Mouse (Mus musculus): ENCODE data around the gene Fcrls.

Gene Fcrls

GRCm38 (mm10) chr3:87263436-87263835 is at the start of gene Fcrls:
TSS of gene Fcrls (minus strand) at chr3:87263738.
- no peak for DNase-seq

- no peak for DNase-seq
Measured at GRCm38 (mm10) chr3:87309922-87310321, 46.4 kb upstream of the Fcrls start.

GRCm38 (mm10) chr3:87299901-87300300 is 36.4 kb upstream of the Fcrls start:
- DNase-seq: no peak

GRCm38 (mm10) chr3:87274372-87274771 is 10.8 kb upstream of the Fcrls start:
- no peak for DNase-seq

GRCm38 (mm10) chr3:87266581-87266980 is 3.0 kb upstream of the Fcrls start:
- DNase-seq: no peak

GRCm38 (mm10) chr3:87255239-87255638 is 8.3 kb downstream of the Fcrls start:
- DNase-seq: no peak

GRCm38 (mm10) chr3:87249571-87249970 is 14.0 kb downstream of the Fcrls start:
- no peak for DNase-seq

GRCm38 (mm10) chr3:87247292-87247691 is 16.2 kb downstream of the Fcrls start:
- DNase-seq: no peak

- peak; percentile 13 for DNase-seq
Measured at GRCm38 (mm10) chr3:87243654-87244053, 19.9 kb downstream of the Fcrls start.

- DNase-seq: no peak
Measured at GRCm38 (mm10) chr3:87240909-87241308, 22.6 kb downstream of the Fcrls start.

- no peak for DNase-seq
Measured at GRCm38 (mm10) chr3:87223636-87224035, 39.9 kb downstream of the Fcrls start.

- DNase-seq: no peak
Measured at GRCm38 (mm10) chr3:87222346-87222745, 41.2 kb downstream of the Fcrls start.

- DNase-seq: no peak
Measured at GRCm38 (mm10) chr3:87215176-87215575, 48.4 kb downstream of the Fcrls start.

GRCm38 (mm10) chr3:87214221-87214864 is 49.2 kb downstream of the Fcrls start:
- DNase-seq: no peak

- DNase-seq: no peak
Measured at GRCm38 (mm10) chr3:87206336-87207075, 57.0 kb downstream of the Fcrls start.

All from cerebellum, adult 9-10 months (tissue).